Mouse (Mus musculus): ENCODE results near the gene Cdc14b.

Cdc14b gene

GRCm38 (mm10) chr13:64274879-64275753 is at the start of gene Cdc14b:
Cdc14b (minus strand) TSS chr13:64275290.
- peak; percentile 89 for DNase-seq

- no peak for DNase-seq
Measured at GRCm38 (mm10) chr13:64322561-64323281, 47.6 kb upstream of the Cdc14b start.

- no peak for DNase-seq
Measured at GRCm38 (mm10) chr13:64320334-64320733, 45.2 kb upstream of the Cdc14b start.

- no peak for DNase-seq
Measured at GRCm38 (mm10) chr13:64319782-64320181, 44.7 kb upstream of the Cdc14b start.

GRCm38 (mm10) chr13:64318355-64318754 is 43.3 kb upstream of the Cdc14b start:
- peak; percentile 83 for DNase-seq

GRCm38 (mm10) chr13:64315483-64316050 is 40.5 kb upstream of the Cdc14b start:
- DNase-seq, result no peak

- DNase-seq, result no peak
Measured at GRCm38 (mm10) chr13:64314041-64314440, 39.0 kb upstream of the Cdc14b start.

GRCm38 (mm10) chr13:64312916-64313289 is 37.8 kb upstream of the Cdc14b start:
- DNase-seq, result no peak

- peak; percentile 98 for DNase-seq
Measured at GRCm38 (mm10) chr13:64312024-64312915, 37.2 kb upstream of the Cdc14b start, which contains the start of gene Aaed1. Aaed1 (minus strand) TSS chr13:64312710.

GRCm38 (mm10) chr13:64311266-64311665 is 36.2 kb upstream of the Cdc14b start:
- DNase-seq, result no peak

GRCm38 (mm10) chr13:64310585-64310984 is 35.5 kb upstream of the Cdc14b start:
- no peak for DNase-seq

- DNase-seq, result no peak
Measured at GRCm38 (mm10) chr13:64309842-64310241, 34.8 kb upstream of the Cdc14b start.

GRCm38 (mm10) chr13:64309036-64309435 is 33.9 kb upstream of the Cdc14b start:
- DNase-seq, result no peak

GRCm38 (mm10) chr13:64307508-64307907 is 32.4 kb upstream of the Cdc14b start:
- no peak for DNase-seq

- peak; percentile 81 for DNase-seq
Measured at GRCm38 (mm10) chr13:64306078-64306477, 31.0 kb upstream of the Cdc14b start.

GRCm38 (mm10) chr13:64299069-64299468 is 24.0 kb upstream of the Cdc14b start:
- no peak for DNase-seq

GRCm38 (mm10) chr13:64286791-64287190 is 11.7 kb upstream of the Cdc14b start:
- DNase-seq, result no peak

- no peak for DNase-seq
Measured at GRCm38 (mm10) chr13:64286321-64286720, 11.2 kb upstream of the Cdc14b start.

GRCm38 (mm10) chr13:64284676-64285075 is 9.6 kb upstream of the Cdc14b start:
- DNase-seq, result no peak

- no peak for DNase-seq
Measured at GRCm38 (mm10) chr13:64280940-64281339, 5.8 kb upstream of the Cdc14b start.

GRCm38 (mm10) chr13:64275754-64276127 is 651 bp upstream of the Cdc14b start:
- no peak for DNase-seq
